Mouse (Mus musculus) bone marrow, adult 2 months (tissue): ENCODE data around the gene Btd. TPM values are rescaled to one million over a fixed set of nuclear protein-coding genes. Genes with fewer than 3 reads are reported as not detected.

Experiments
- H3K27ac ChIP-seq: fragments of 200-500 bp; 2 replicates; pipeline ENCODE4 v1.5.1; 2012; ENCODE audit warnings: low read depth, mild to moderate bottlenecking, control low read depth, inconsistent platforms, low read length; ENCODE audit not compliant: control insufficient read depth, poor library complexity, insufficient read depth
- H3K4me1 ChIP-seq: fragments of 200-500 bp; 2 replicates; pipeline ENCODE4 v1.6.1; 2011; ENCODE audit warnings: low read length; ENCODE audit not compliant: control insufficient read depth, insufficient read depth
- H3K4me3 ChIP-seq: fragments of 200-500 bp; replicated peaks from 2 replicates; pipeline ENCODE3; 2011; ENCODE audit warnings: mild to moderate bottlenecking, low read depth, low read length, control low read depth; ENCODE audit not compliant: control insufficient read depth
- CTCF ChIP-seq: fragments of 200-500 bp; IDR thresholded peaks from 2 replicates; pipeline ENCODE4 v1.5.1; 2011; ENCODE audit warnings: low read length, control low read depth; ENCODE audit not compliant: control insufficient read depth, insufficient read depth
- POLR2A ChIP-seq: fragments of 200-500 bp; IDR thresholded peaks from 2 replicates; pipeline ENCODE4 v1.6.1; 2011; ENCODE audit warnings: low read depth, mild to moderate bottlenecking, control low read depth, low read length, borderline replicate concordance; ENCODE audit not compliant: control insufficient read depth
- WGBS: fragments of 180-500 bp; shearing (Covaris S2); methylation state at CpG from one replicate; pipeline ENCODE4 v1.1.7; 2018; 5-methylcytosine and 5-hydroxymethylcytosine counted together
- polyA plus RNA-seq: library from polyadenylated mRNA; stranded (reverse); fragments of >200 nt; gene quantifications from 2 replicates; pipeline ENCODE4 v1.2.4, GENCODE M21; 2011; ENCODE audit warnings: low replicate concordance; ENCODE audit not compliant: missing spikeins, insufficient read depth, insufficient read length

Btd gene
- polyA plus RNA-seq, 1 experiment, result 2.5 TPM

GRCm38 (mm10) chr14:31717360-31717759, 76.5 kb downstream of the Btd start:
- H3K4me1 ChIP-seq, result no peaks in the 10 kb centered on the region; the same call in 1 of the 2 replicates
- TF ChIP-seq CTCF, result no peak
- TF ChIP-seq POLR2A, result no peak
- WGBS, result 83% methylated on average over 5 of the region's 5 CpGs
- H3K27ac ChIP-seq, result no peak overlapping the region
- H3K4me3 ChIP-seq, result no peak overlapping the region

Other genes starting within 250 kb of the Btd start
- 14.6 and 24.0 TPM in 2 replicates for gene Sh3bp5, start 204.9 kb upstream of the Btd start, polyA plus RNA-seq
- gene Eaf1, start 146.6 kb upstream of the Btd start, polyA plus RNA-seq, result 11.5 and 16.2 TPM in 2 replicates
- 15.7 and 33.7 TPM in 2 replicates for gene Mettl6, start 146.0 kb upstream of the Btd start, polyA plus RNA-seq
- gene Colq, start 49.7 kb upstream of the Btd start, polyA plus RNA-seq, result 1.1 and 2.4 TPM in 2 replicates
- not detected in 2 replicates for gene Gm49387, start 150 bp upstream of the Btd start, polyA plus RNA-seq
- gene Hacl1, start 258 bp downstream of the Btd start, polyA plus RNA-seq, result 11.8 and 19.6 TPM in 2 replicates
- 13.4 and 20.6 TPM in 2 replicates for gene Ankrd28, start 189.6 kb downstream of the Btd start, polyA plus RNA-seq